Comparison of ENCODE assay signal across 19 mouse cellular contexts in the genomic region with DNA sequence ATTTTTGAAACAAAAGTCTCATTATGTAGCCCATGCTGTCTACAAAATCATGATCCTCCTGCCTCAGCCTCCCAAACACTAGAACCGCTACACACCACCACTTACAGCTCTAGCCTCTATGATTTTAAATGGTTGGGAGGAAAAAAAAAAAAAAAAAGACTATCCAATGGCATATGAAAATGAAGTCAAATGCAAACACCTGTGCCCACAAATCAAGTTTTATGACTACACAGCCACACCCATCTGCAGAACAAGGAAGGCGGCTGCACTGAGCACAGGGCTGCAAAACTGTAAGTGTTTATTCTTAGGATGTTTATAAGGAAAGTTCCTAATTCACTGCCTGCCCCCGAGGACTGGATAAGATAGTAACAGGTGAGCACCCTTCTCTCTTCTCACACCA. TPM values are rescaled to one million over a fixed set of nuclear protein-coding genes. Genes with fewer than 3 reads are reported as not detected.
DNase-seq lines count a peak whose midpoint lies in the region; ATAC-seq and TF ChIP-seq lines count a peak whose summit lies in the region.
"Had no signal": no experiment of that assay in that cellular context is flagged by ENCODE, and none has a peak within 500 bp of the region (broad histone marks: within the 10 kb centered on the region; RNA-seq: fewer than 3 reads in every experiment).

No protein-coding gene starts in this region.

- H3K9me3 ChIP-seq in intestine, embryonic 16.5 days (ENCODE audit: control insufficient read depth, low read length) = no peaks in the 10 kb centered on the region
- H3K9me3 ChIP-seq in stomach, embryonic 16.5 days (replicated peaks; ENCODE audit: control insufficient read depth, low read length) = no peaks in the 10 kb centered on the region
- H3K9me3 ChIP-seq: embryonic facial prominence, embryonic 13.5 days; forebrain, embryonic 12.5 days; heart, embryonic 15.5 days; hindbrain, embryonic 10.5 days had no signal

- H3K27me3 ChIP-seq in spleen, adult 2 months (ENCODE audit: control insufficient read depth, insufficient read depth, low read length) = no peaks in the 10 kb centered on the region
- no peaks in the 10 kb centered on the region for H3K27me3 ChIP-seq in intestine, embryonic 16.5 days (replicated peaks; ENCODE audit: control insufficient read depth, insufficient read depth, low read length)
- H3K27me3 ChIP-seq in stomach, embryonic 16.5 days (ENCODE audit: control insufficient read depth, insufficient read depth, low read length) = no peaks in the 10 kb centered on the region
- H3K27me3 ChIP-seq: embryonic facial prominence, embryonic 13.5 days; forebrain, embryonic 12.5 days; heart, embryonic 15.5 days had no signal

- no peak for DNase-seq in spleen, adult 2 months (ENCODE audit: low read depth in 1 of 2, low spot score in 2 of 2)
- no peak for DNase-seq in spleen, postnatal 4 days (ENCODE audit: low spot score in 2 of 2)
- DNase-seq in ovary, postnatal 10 days (ENCODE audit: low spot score) = no peak
- no peak for DNase-seq in frontal cortex, postnatal 10 days (ENCODE audit: low spot score in 2 of 2)
- DNase-seq: cerebellum, adult 11-12 months; cerebellum, adult 9-10 months; cerebellum, postnatal 25 days; gastrocnemius, postnatal 10 days; heart, adult 2 months had no signal

- H3K4me2 ChIP-seq in intestine, embryonic 16.5 days (ENCODE audit: low read depth, low read length) = no peak overlapping the region
- no peak overlapping the region for H3K4me2 ChIP-seq in stomach, embryonic 16.5 days (ENCODE audit: low read depth, low read length)
- H3K4me2 ChIP-seq: embryonic facial prominence, embryonic 13.5 days; forebrain, embryonic 12.5 days; heart, embryonic 11.5 days; heart, embryonic 15.5 days; hindbrain, embryonic 14.5 days had no signal

- 55% methylated on average over 3 of the region's 3 CpGs for WGBS in spleen, adult 2 months
- 52% methylated on average over 3 of the region's 3 CpGs for WGBS in intestine, embryonic 16.5 days
- WGBS in stomach, embryonic 16.5 days = 53% methylated on average over 3 of the region's 3 CpGs

- H3K36me3 ChIP-seq in spleen, adult 2 months (ENCODE audit: control insufficient read depth, insufficient read depth, low read length) = peaks cover 32% of the 10 kb centered on the region
- peaks cover 3% of the 10 kb centered on the region for H3K36me3 ChIP-seq in intestine, embryonic 16.5 days (ENCODE audit: control insufficient read depth, insufficient read depth, low read length)
- H3K36me3 ChIP-seq in stomach, embryonic 16.5 days (ENCODE audit: control insufficient read depth, insufficient read depth, low read length) = peaks cover 8% of the 10 kb centered on the region; the same call in 1 of the 2 replicates

- H3K4me1 ChIP-seq in spleen, adult 2 months (ENCODE audit: control insufficient read depth, insufficient read depth, insufficient read length) = peaks cover 32% of the 10 kb centered on the region; the same call in 1 of the 2 replicates
- peaks cover 28% of the 10 kb centered on the region for H3K4me1 ChIP-seq in intestine, embryonic 16.5 days (ENCODE audit: control insufficient read depth, insufficient read depth, low read length)
- peaks cover 23% of the 10 kb centered on the region for H3K4me1 ChIP-seq in stomach, embryonic 16.5 days (ENCODE audit: control insufficient read depth, insufficient read depth, low read length)

- no peak overlapping the region for H3K9ac ChIP-seq in intestine, embryonic 16.5 days (ENCODE audit: low read depth, low read length)
- no peak overlapping the region for H3K9ac ChIP-seq in stomach, embryonic 16.5 days (ENCODE audit: low read length)
- H3K9ac ChIP-seq: embryonic facial prominence, embryonic 13.5 days; forebrain, embryonic 12.5 days; heart, embryonic 15.5 days; hindbrain, embryonic 14.5 days had no signal

- H3K27ac ChIP-seq in spleen, adult 2 months (ENCODE audit: insufficient read depth, low read length) = peak overlapping the region; percentile 74
- H3K27ac ChIP-seq in intestine, embryonic 16.5 days (ENCODE audit: low read length) = no peak overlapping the region
- H3K27ac ChIP-seq in stomach, embryonic 16.5 days (ENCODE audit: low read length) = peak overlapping the region; percentile 9; the same call in 1 of the 2 replicates
- H3K27ac ChIP-seq: embryonic facial prominence, embryonic 13.5 days; heart, adult 2 months; heart, embryonic 15.5 days; hindbrain, embryonic 10.5 days; hindbrain, embryonic 14.5 days had no signal

- no peak for TF ChIP-seq CTCF in spleen, adult 2 months (IDR thresholded peaks at IDR 0.05; ENCODE audit: extremely low read depth, insufficient read depth, insufficient read length, insufficient replicate concordance)

- TF ChIP-seq POLR2A in spleen, adult 2 months (IDR thresholded peaks at IDR 0.05; ENCODE audit: low read depth, low read length) = no peak

- peak overlapping the region; percentile 24; the same call in 1 of the 2 replicates for H3K4me3 ChIP-seq in spleen, adult 2 months (ENCODE audit: extremely low read depth, insufficient read depth, insufficient read length)
- no peak overlapping the region for H3K4me3 ChIP-seq in intestine, embryonic 16.5 days (ENCODE audit: low read length)
- H3K4me3 ChIP-seq in stomach, embryonic 16.5 days (replicated peaks; ENCODE audit: low read length) = no peak overlapping the region
- H3K4me3 ChIP-seq: embryonic facial prominence, embryonic 13.5 days; forebrain, embryonic 12.5 days; heart, adult 2 months; heart, embryonic 15.5 days; hindbrain, embryonic 10.5 days had no signal

- 0 out of 2 replicates have a peak, but pooled peaks have one; percentile 35 for ATAC-seq in intestine, embryonic 16.5 days
- no peak for ATAC-seq in stomach, embryonic 16.5 days (ENCODE audit: insufficient read depth, low FRiP score)
- ATAC-seq: CD4-positive, CD25-positive, alpha-beta regulatory T cell, adult 4 months; forebrain, embryonic 16.5 days had no signal

RNA-seq across cellular contexts. Expression of a gene that starts 29.6 kb away (rescaled TPM):
- 187 and 226 TPM in 2 replicates for polyA plus RNA-seq in spleen, adult 2 months (2012; rRNA removed)
- polyA plus RNA-seq in intestine, embryonic 16.5 days (2015; fragmentation: Nextera tagmentation; extraction: Ambion mirVana) = 52.1 and 56.5 TPM in 2 replicates
- 54.8 and 56.5 TPM in 2 replicates for polyA plus RNA-seq in stomach, embryonic 16.5 days (2015; fragmentation: Nextera tagmentation; extraction: Ambion mirVana)

RNA-seq across cellular contexts. Expression of a gene that starts 48.2 kb away (rescaled TPM):
- 149 and 160 TPM in 2 replicates for polyA plus RNA-seq in spleen, adult 2 months (2012; rRNA removed)
- polyA plus RNA-seq in intestine, embryonic 16.5 days (2015; fragmentation: Nextera tagmentation; extraction: Ambion mirVana) = 393 and 411 TPM in 2 replicates
- 292 and 307 TPM in 2 replicates for polyA plus RNA-seq in stomach, embryonic 16.5 days (2015; fragmentation: Nextera tagmentation; extraction: Ambion mirVana)

RNA-seq across cellular contexts. Expression of a gene that starts 57.8 kb away (rescaled TPM):
- 8.5 and 8.6 TPM in 2 replicates for polyA plus RNA-seq in spleen, adult 2 months (2012; rRNA removed)
- polyA plus RNA-seq in intestine, embryonic 16.5 days (2015; fragmentation: Nextera tagmentation; extraction: Ambion mirVana) = 13.3 and 14.7 TPM in 2 replicates
- 15.6 and 17.7 TPM in 2 replicates for polyA plus RNA-seq in stomach, embryonic 16.5 days (2015; fragmentation: Nextera tagmentation; extraction: Ambion mirVana)
